Mouse (Mus musculus) G1E (cell line): Measurements from ENCODE around the gene Cdh6. TPM values are rescaled to one million over a fixed set of nuclear protein-coding genes. Genes with fewer than 3 reads are reported as not detected.

Experiments
- ATAC-seq: 2 replicates; pipeline ENCODE4 v1.8.0; 2016; ENCODE audit warnings: mild to moderate bottlenecking; ENCODE audit not compliant: insufficient number of reproducible peaks, poor library complexity, low FRiP score, severe bottlenecking; ENCODE audit errors: extremely low read depth
- DNase-seq: peaks from one replicate; pipeline ENCODE4 v3.0.0; 2012; ENCODE audit warnings: low spot score
- H3K27me3 ChIP-seq: 2 replicates; pipeline ENCODE4 v1.6.1; 2012; ENCODE audit warnings: mild to moderate bottlenecking, low read length, inconsistent platforms; ENCODE audit not compliant: insufficient read depth
- H3K36me3 ChIP-seq: replicated peaks from 2 replicates; pipeline ENCODE3; 2012; ENCODE audit warnings: mild to moderate bottlenecking, inconsistent platforms
- H3K4me1 ChIP-seq: 2 replicates; pipeline ENCODE4 v1.6.1; 2012; ENCODE audit warnings: low read depth, low read length, inconsistent platforms, mixed read lengths; ENCODE audit not compliant: insufficient read depth
- H3K4me3 ChIP-seq: 2 replicates; pipeline ENCODE4 v1.5.1; 2012; ENCODE audit warnings: low read depth, mild to moderate bottlenecking, inconsistent platforms, low read length, moderate library complexity, mixed read lengths
- H3K9me3 ChIP-seq: replicated peaks from 2 replicates; pipeline ENCODE4 v1.6.1; 2012; ENCODE audit warnings: inconsistent platforms
- CTCF ChIP-seq: IDR thresholded peaks from 2 replicates; pipeline ENCODE4 v1.5.1; 2012; ENCODE audit warnings: low read depth, low read length, inconsistent platforms, mixed read lengths
- GATA1 ChIP-seq: IDR thresholded peaks from 2 replicates; pipeline ENCODE4 v1.6.1; 2012; ENCODE audit warnings: borderline replicate concordance, low read length, inconsistent platforms, mixed read lengths
- GATA2 ChIP-seq: IDR thresholded peaks from 2 replicates; pipeline ENCODE4 v1.6.1; 2012; ENCODE audit warnings: low read depth, low read length, inconsistent platforms, borderline replicate concordance
- POLR2AphosphoS5 ChIP-seq: IDR thresholded peaks from 2 replicates; pipeline ENCODE4 v1.6.1; 2012; ENCODE audit warnings: low read depth, low read length, inconsistent platforms; ENCODE audit not compliant: insufficient replicate concordance
- TAL1 ChIP-seq: conservative IDR thresholded peaks from 2 replicates; pipeline ENCODE4 v1.6.1; 2012; ENCODE audit warnings: low read depth, low read length, inconsistent platforms, mixed read lengths
- polyA plus RNA-seq: library from polyadenylated mRNA; stranded (reverse); fragments of >175 nt; gene quantifications from 2 replicates; pipeline ENCODE4 v1.2.3, GENCODE M21; 2012
- total RNA-seq, 2 experiments: library from RNA; stranded (forward) in 1 of 2; stranded (reverse) in 1 of 2; fragments of 200-1000 nt in 1 of 2; fragments of >200 nt in 1 of 2; fragmentation: Nextera tagmentation in 1 of 2; gene quantifications; 2 replicates each; pipeline ENCODE4 v1.2.3; 2014 to 2017

Gene Cdh6
- total and polyA plus RNA-seq, 3 experiments: 0.11 TPM; not detected in 2

GRCm38 (mm10) chr15:13210186-13210585, 36.7 kb upstream of the Cdh6 start:
- Histone ChIP-seq H3K9me3 (no peaks in the 10 kb centered on the region), H3K4me1 (no peaks in the 10 kb centered on the region), H3K36me3 (no peaks in the 10 kb centered on the region), H3K4me3 (no peak overlapping the region), H3K27me3 (peaks cover 4% of the 10 kb centered on the region; the same call in 1 of the 2 replicates)
- DNase-seq: no peak
- no peak for TF ChIP-seq CTCF
- TF ChIP-seq GATA2: no peak
- no peak for TF ChIP-seq TAL1
- TF ChIP-seq GATA1: no peak
- TF ChIP-seq POLR2AphosphoS5: no peak
- ATAC-seq: no peak

DNA sequence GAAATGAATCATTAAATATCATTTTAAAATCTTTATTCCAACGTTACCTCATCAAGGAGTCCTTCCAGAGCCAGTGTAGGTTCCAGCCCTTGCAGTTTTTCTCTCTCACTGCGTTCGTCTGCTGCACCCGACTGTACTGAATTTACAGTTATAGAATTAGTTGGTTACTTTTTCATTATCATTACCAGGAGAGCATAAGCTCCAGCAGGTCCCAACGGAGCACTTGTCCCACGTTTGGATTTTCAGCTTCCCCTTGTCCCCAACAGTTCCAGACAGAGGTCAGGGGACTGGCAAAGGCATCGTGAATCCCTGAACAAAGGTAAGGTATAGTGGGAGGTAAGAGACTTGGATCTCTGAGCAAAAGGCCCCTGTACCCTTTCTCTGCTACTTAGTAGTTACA, 35.2 kb upstream of the Cdh6 start:
- DNase-seq (no peak), ATAC-seq (no peak)
- H3K4me3 ChIP-seq: no peak overlapping the region
- H3K4me1 ChIP-seq: no peaks in the 10 kb centered on the region
- no peak for TF ChIP-seq TAL1
- TF ChIP-seq GATA1: no peak
- no peaks in the 10 kb centered on the region for H3K36me3 ChIP-seq
- no peaks in the 10 kb centered on the region for H3K9me3 ChIP-seq
- peaks cover 4% of the 10 kb centered on the region; the same call in 1 of the 2 replicates for H3K27me3 ChIP-seq

DNA sequence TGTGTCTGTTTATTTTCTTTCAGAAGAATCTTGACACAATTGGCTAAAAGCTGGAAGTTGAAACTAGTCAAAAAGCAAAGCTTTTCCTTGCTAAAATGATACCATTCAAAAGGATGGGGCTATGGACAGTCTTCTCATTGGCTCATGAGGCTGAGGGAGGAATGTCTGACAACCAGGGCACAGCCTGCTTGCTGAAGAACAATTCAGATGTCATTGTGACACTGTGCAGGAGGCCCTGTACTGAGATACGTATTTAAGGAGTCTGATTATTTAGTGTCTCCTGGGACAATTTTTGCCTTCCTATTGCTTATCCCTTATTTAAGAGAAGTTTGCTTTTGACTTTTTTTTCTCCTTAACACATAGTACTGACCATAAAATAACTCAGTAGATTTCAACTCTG, 22.8 kb upstream of the Cdh6 start:
- Histone ChIP-seq H3K4me3 (no peak overlapping the region), H3K4me1 (no peaks in the 10 kb centered on the region), H3K9me3 (no peaks in the 10 kb centered on the region), H3K27me3 (no peaks in the 10 kb centered on the region), H3K36me3 (no peaks in the 10 kb centered on the region)
- ATAC-seq: no peak
- TF ChIP-seq GATA1: no peak
- no peak for TF ChIP-seq CTCF
- no peak for TF ChIP-seq TAL1
- no peak for TF ChIP-seq GATA2
- no peak for TF ChIP-seq POLR2AphosphoS5
- DNase-seq: no peak

GRCm38 (mm10) chr15:13194048-13194447, 20.6 kb upstream of the Cdh6 start:
- Histone ChIP-seq H3K36me3 (no peaks in the 10 kb centered on the region), H3K9me3 (no peaks in the 10 kb centered on the region), H3K4me3 (no peak overlapping the region), H3K4me1 (no peaks in the 10 kb centered on the region), H3K27me3 (no peaks in the 10 kb centered on the region; the same call in 1 of the 2 replicates)
- ATAC-seq (no peak), DNase-seq (no peak)
- no peak for TF ChIP-seq GATA1

DNA sequence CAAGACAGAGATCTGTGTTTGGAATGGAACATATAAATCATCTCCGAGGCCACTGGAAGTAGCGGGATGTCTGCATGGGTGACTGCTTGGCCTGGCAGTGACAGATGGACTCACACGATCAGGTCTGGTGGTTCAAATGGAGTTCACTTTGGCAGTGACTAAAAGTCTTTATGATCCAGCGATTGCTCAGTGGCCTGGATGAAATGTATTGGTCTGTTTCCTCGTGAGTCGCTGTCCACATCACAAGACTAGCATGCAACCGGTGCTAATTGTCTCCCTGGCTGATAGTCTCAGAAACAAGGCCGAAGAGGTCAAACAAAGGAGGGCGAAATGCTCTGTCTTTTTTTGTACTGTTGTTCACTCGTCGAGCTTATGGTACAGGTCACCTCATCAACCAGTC, 19.6 kb upstream of the Cdh6 start:
- no peak for DNase-seq
- ATAC-seq: no peak

GRCm38 (mm10) chr15:13183661-13184060, 10.2 kb upstream of the Cdh6 start:
- H3K27me3 ChIP-seq: peaks cover 10% of the 10 kb centered on the region; the same call in 1 of the 2 replicates
- no peak for DNase-seq
- TF ChIP-seq POLR2AphosphoS5 (no peak), GATA2 (no peak)
- no peak overlapping the region for H3K4me3 ChIP-seq
- ATAC-seq: no peak
- no peaks in the 10 kb centered on the region for H3K9me3 ChIP-seq
- no peaks in the 10 kb centered on the region for H3K36me3 ChIP-seq
- no peaks in the 10 kb centered on the region for H3K4me1 ChIP-seq

More for the DNA sequence above, 19.6 kb upstream of the Cdh6 start:
- no peaks in the 10 kb centered on the region for H3K9me3 ChIP-seq
- H3K27me3 ChIP-seq: no peaks in the 10 kb centered on the region; the same call in 1 of the 2 replicates
- H3K36me3 ChIP-seq: no peaks in the 10 kb centered on the region
- H3K4me3 ChIP-seq: no peak overlapping the region
- no peak for TF ChIP-seq TAL1
- TF ChIP-seq CTCF: no peak
- no peak for TF ChIP-seq POLR2AphosphoS5
- no peak for TF ChIP-seq GATA1
- no peak for TF ChIP-seq GATA2
- H3K4me1 ChIP-seq: no peaks in the 10 kb centered on the region

- DNase-seq (no peak), ATAC-seq (no peak)
- no peak for TF ChIP-seq GATA2
- TF ChIP-seq GATA1: no peak
- no peak for TF ChIP-seq POLR2AphosphoS5
- no peak for TF ChIP-seq TAL1
- TF ChIP-seq CTCF: no peak
- H3K4me3 ChIP-seq: no peak overlapping the region
- no peaks in the 10 kb centered on the region for H3K9me3 ChIP-seq
- no peaks in the 10 kb centered on the region for H3K36me3 ChIP-seq
- H3K27me3 ChIP-seq: peaks cover 10% of the 10 kb centered on the region; the same call in 1 of the 2 replicates
- H3K4me1 ChIP-seq: no peaks in the 10 kb centered on the region
Measured at GRCm38 (mm10) chr15:13181430-13181829, 8.0 kb upstream of the Cdh6 start.
